Mouse (Mus musculus) lung, embryonic 14.5 days (tissue): ENCODE results near the gene Csrp1. TPM values are rescaled to one million over a fixed set of nuclear protein-coding genes. Genes with fewer than 3 reads are reported as not detected.

ENCODE experiments used
- ATAC-seq: fragments of 200-750 bp; cut with Nextera tagmentation; 2 replicates; pipeline ENCODE4 v1.8.0; 2017; ENCODE audit warnings: mild to moderate bottlenecking, moderate TSS enrichment, moderate library complexity; ENCODE audit not compliant: insufficient read depth
- DNase-seq: peaks from one replicate; pipeline ENCODE4 v3.0.0-alpha.2; 2015
- H3K27ac ChIP-seq: fragments of 300-500 bp; sonication (generic); 2 replicates; pipeline ENCODE4 v1.5.1; 2014; ENCODE audit warnings: low read depth, mild to moderate bottlenecking, moderate library complexity
- H3K27me3 ChIP-seq: fragments of 300-500 bp; sonication (generic); 2 replicates; pipeline ENCODE4 v1.6.1; 2014; ENCODE audit warnings: low read length, control low read depth; ENCODE audit not compliant: insufficient read depth
- H3K36me3 ChIP-seq: fragments of 300-500 bp; sonication (generic); 2 replicates; pipeline ENCODE4 v1.6.1; 2014; ENCODE audit warnings: control low read depth; ENCODE audit not compliant: insufficient read depth
- H3K4me1 ChIP-seq: fragments of 300-500 bp; sonication (generic); 2 replicates; pipeline ENCODE4 v1.6.1; 2014; ENCODE audit warnings: antibody characterized with exemption, control low read depth; ENCODE audit not compliant: insufficient read depth
- H3K4me2 ChIP-seq: fragments of 300-500 bp; sonication (generic); 2 replicates; pipeline ENCODE4 v1.6.1; 2014; ENCODE audit warnings: mild to moderate bottlenecking
- H3K4me3 ChIP-seq: fragments of 300-500 bp; sonication (generic); 2 replicates; pipeline ENCODE4 v1.5.1; 2014; ENCODE audit warnings: low read depth, low read length
- H3K9ac ChIP-seq: fragments of 300-500 bp; sonication (generic); 2 replicates; pipeline ENCODE4 v1.6.1; 2014
- H3K9me3 ChIP-seq: fragments of 300-500 bp; sonication (generic); 2 replicates; pipeline ENCODE4 v1.6.1; 2016; ENCODE audit warnings: low read depth, low read length, control low read depth
- CTCF ChIP-seq: IDR thresholded peaks from 2 replicates; pipeline ENCODE4 v1.5.1; 2016; ENCODE audit warnings: antibody characterized with exemption, low read depth
- WGBS: fragments of 180-500 bp; shearing (Covaris S2); extraction: QIAGEN DNeasy Blood & Tissue Kit; methylation state at CpG from one replicate; pipeline ENCODE4 v1.1.7; 2014; 5-methylcytosine and 5-hydroxymethylcytosine counted together
- polyA plus RNA-seq: library from polyadenylated mRNA; unstranded; fragments of >200 nt; fragmentation: Nextera tagmentation; extraction: Ambion mirVana; gene quantifications from 2 replicates; pipeline ENCODE4 v1.2.1, GENCODE M21; 2014

Gene Csrp1
- polyA plus RNA-seq, 1 experiment from 2014 or later: 297 TPM

DNA sequence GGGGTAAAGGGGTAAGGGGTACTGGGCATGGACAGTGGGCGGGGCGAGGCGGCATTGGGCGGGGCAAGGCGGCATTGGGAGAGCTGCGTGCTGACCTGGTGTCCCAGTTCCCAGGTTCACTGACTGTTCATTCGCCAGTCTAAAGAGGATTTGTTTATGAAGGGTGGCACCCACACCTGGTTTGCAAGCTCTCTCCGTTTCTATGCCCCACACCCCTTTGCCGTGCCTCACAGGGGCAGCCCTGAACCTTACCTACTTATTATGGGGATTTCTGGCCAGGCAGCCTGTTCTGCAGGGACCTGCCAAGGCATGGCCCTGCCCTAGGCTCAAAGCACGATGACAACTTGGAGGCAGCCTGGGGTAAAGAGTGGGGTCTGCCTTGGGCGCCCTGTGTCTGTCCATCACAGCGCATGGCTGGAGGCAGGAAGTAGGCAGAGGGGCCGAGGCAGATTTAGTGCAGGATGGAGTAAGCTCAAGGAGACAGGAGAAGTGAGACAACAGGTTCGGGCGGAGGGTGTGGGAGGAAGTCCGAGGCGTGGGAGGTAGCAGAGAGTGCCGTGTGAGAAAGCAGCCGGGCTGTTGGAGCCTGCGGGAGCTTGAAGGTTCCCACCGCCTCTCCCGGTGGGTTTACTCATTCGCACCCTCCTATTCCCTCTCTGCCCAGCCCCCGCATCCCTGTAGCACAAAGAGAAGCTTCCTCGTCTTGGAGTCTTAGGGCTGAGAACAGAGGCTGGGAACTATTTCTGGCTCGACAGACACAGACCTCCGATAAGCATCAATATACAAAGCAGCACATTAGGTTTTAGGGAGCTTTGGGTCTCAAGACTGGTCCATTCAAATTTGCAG is 73.7 kb downstream of the Csrp1 start:
- Histone ChIP-seq H3K4me3 (peak overlapping the region; percentile 22), H3K27ac (peak overlapping the region; percentile 63; the same call in 1 of the 2 replicates), H3K36me3 (no peaks in the 10 kb centered on the region), H3K4me2 (peak overlapping the region; percentile 59), H3K9me3 (no peaks in the 10 kb centered on the region), H3K27me3 (no peaks in the 10 kb centered on the region), H3K9ac (peak overlapping the region; percentile 27), H3K4me1 (peaks cover 17% of the 10 kb centered on the region)
- DNase-seq (peak; percentile 58), ATAC-seq (peak; percentile 58)
- no peak for TF ChIP-seq CTCF
- 12% methylated on average over 27 of the region's 27 CpGs for WGBS

DNA sequence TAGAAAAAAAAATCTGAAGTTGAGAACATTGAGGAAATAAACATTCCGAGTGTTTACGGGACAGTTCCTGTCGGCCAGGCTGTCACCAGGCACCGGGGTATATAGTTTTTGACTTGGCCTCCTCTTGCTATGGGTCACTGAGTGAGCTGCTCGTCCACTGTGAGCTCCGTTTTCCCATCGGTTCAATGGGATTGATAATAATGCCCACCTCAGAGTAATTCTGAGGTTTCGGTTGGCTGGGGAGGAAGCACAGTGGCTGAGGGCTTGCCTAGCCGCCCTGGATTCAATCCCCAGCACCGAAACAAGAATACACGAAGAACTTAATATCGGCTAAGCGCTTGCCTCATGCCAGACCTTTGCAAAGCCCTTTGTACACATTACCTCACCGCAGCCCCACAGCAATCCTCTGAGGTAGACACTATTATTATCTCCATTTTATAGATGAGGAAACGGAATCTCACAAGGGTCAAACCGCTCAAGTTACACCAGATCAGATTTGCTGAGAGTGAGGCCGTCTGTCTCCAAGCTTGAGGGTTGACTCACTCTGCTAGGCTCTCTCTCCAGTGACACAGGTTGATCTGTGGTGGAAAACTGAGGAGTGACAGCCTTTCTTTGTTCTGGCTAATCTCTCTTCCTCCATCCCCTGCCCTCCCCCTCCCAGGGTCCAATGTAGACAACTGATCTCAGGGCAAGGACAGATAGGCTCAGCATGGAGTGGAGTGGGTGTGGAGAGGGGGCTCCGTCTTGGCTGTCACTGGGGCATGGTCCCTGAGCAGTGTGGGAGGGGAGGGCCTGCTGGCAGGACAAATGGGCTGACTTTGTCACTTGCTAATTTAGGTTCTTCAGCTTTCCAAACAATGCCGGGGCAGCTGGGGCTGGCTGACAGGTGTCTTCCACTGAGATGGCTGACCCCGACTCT is 74.6 kb downstream of the Csrp1 start:
- peak; percentile 29; the same call in 1 of the 2 replicates for ATAC-seq
- H3K4me2 ChIP-seq: peak overlapping the region; percentile 59
- 15% methylated on average over 20 of the region's 20 CpGs for WGBS
- H3K4me1 ChIP-seq: peaks cover 17% of the 10 kb centered on the region
- peak; percentile 61 for DNase-seq
- H3K27me3 ChIP-seq: no peaks in the 10 kb centered on the region
- no peaks in the 10 kb centered on the region for H3K9me3 ChIP-seq
- peak overlapping the region; percentile 22; the same call in 1 of the 2 replicates for H3K4me3 ChIP-seq
- no peak for TF ChIP-seq CTCF
- peak overlapping the region; percentile 63; the same call in 1 of the 2 replicates for H3K27ac ChIP-seq
- H3K9ac ChIP-seq: peak overlapping the region; percentile 27; the same call in 1 of the 2 replicates
- H3K36me3 ChIP-seq: no peaks in the 10 kb centered on the region

DNA sequence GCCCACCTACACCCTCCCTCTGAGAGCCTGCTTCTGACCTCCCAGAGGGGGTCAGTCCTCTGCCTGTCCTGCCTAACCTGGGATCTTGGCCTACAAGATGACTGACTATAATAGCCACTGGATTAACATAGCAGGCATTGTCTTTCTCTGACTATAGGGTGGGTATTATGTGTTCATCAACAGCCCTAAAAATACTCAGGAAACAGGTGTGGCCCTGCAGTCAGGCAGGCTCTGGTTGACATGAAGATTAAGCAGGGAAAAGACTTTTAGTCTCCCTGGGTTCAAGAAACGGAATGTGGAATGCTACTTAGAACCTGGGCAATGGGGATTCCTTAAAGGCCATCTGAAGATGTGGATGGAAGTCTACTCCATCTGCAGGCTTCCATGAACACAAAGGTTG is 78.6 kb downstream of the Csrp1 start:
- Histone ChIP-seq H3K27ac (peak overlapping the region; percentile 13; the same call in 1 of the 2 replicates), H3K4me2 (no peak overlapping the region), H3K4me1 (peaks cover 31% of the 10 kb centered on the region), H3K9me3 (no peaks in the 10 kb centered on the region), H3K9ac (no peak overlapping the region), H3K27me3 (no peaks in the 10 kb centered on the region), H3K4me3 (no peak overlapping the region), H3K36me3 (no peaks in the 10 kb centered on the region)
- no peak for ATAC-seq
- no peak for TF ChIP-seq CTCF
- WGBS: 74% methylated on average over 1 of the region's 1 CpGs
- no peak for DNase-seq

DNA sequence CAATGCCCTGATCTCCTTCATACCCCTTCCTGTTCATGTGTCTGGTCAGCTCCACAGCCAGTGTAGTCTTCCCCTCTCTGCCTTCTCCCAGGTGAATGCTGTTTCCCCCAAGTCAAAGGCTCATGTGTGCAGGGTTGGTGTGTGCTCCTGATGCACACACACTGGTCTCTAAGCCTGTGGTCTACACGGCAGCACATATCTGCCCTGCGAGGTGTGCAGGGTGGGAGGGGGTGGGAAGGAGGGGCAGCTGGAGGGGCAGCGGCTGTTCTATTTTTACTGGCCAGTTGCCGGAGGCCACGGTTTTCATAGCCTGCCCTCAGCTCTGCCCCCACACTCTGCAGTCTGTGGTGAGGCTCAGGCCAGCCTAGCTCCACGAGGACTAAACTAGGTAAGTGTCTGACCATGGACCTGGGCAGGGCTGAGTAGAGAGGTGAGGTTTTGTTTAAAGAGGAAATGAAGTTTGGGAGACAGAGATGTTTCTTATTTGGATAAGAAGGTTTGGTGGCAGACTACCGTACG is 79.3 kb downstream of the Csrp1 start:
- peak overlapping the region; percentile 3; the same call in 1 of the 2 replicates for H3K4me3 ChIP-seq
- TF ChIP-seq CTCF: no peak
- no peaks in the 10 kb centered on the region for H3K9me3 ChIP-seq
- DNase-seq (no peak), ATAC-seq (no peak)
- H3K27me3 ChIP-seq: no peaks in the 10 kb centered on the region
- 33% methylated on average over 8 of the region's 8 CpGs for WGBS
- peak overlapping the region; percentile 80; the same call in 1 of the 2 replicates for H3K27ac ChIP-seq
- H3K36me3 ChIP-seq: no peaks in the 10 kb centered on the region
- H3K9ac ChIP-seq: no peak overlapping the region
- H3K4me1 ChIP-seq: peaks cover 27% of the 10 kb centered on the region
- H3K4me2 ChIP-seq: no peak overlapping the region

DNA sequence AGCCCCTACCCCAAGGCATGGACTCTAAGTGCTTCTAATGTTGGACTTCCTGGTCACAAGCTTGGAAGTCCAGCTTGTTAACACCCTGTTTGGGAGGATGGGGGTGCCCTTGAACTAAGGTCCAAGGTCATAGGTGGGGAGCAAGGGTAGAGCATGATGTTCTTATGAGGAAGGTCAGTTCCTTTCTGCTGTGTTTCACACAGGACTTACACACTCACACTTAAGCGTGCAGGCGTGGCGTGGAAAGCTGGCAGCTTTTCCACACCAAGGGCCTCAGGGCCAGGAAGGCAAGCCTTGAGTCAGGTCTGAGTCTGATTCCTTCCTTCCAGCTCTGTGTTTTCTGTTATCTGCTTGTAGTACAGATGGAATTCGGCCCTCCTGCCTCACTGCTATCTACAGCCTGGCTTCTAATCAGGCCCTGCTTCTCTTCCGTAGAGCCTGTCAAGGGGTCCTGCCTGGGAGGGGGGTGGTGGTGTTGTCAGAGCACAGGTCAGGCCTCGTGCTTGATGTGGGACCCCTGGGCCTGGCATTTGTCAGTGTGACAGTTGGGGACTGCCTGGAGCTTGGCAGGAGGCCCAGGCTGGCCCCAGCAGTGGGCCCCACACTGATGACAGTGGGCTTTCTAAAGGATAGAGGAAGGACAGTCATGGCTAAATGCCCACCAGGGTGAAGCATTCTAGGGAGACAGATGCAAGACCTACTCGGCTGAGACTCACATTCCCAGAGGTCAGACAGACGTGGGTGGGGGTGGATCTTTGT is 80.5 kb downstream of the Csrp1 start:
- Histone ChIP-seq H3K4me2 (peak overlapping the region; percentile 36; the same call in 1 of the 2 replicates), H3K9me3 (no peaks in the 10 kb centered on the region), H3K27ac (peak overlapping the region; percentile 80), H3K9ac (peak overlapping the region; percentile 20; the same call in 1 of the 2 replicates), H3K36me3 (no peaks in the 10 kb centered on the region), H3K4me1 (peaks cover 19% of the 10 kb centered on the region), H3K4me3 (peak overlapping the region; percentile 3; the same call in 1 of the 2 replicates), H3K27me3 (no peaks in the 10 kb centered on the region)
- TF ChIP-seq CTCF: no peak
- 25% methylated on average over 8 of the region's 8 CpGs for WGBS
- ATAC-seq: peak; percentile 84
- DNase-seq: peak; percentile 83

Other genes with a start within 250 kb of the Csrp1 start
- 19.6 and 21.7 TPM in 2 replicates for gene Nav1, start 112.8 kb upstream of the Csrp1 start, polyA plus RNA-seq
- 75.4 and 79.5 TPM in 2 replicates for gene Phlda3, start 46.1 kb downstream of the Csrp1 start, polyA plus RNA-seq
- gene Tnni1, start 59.4 kb downstream of the Csrp1 start, polyA plus RNA-seq: 11.4 and 63.9 TPM in 2 replicates
- 14.4 and 14.5 TPM in 2 replicates for gene Lad1, start 98.5 kb downstream of the Csrp1 start, polyA plus RNA-seq
- gene Tnnt2, start 116.3 kb downstream of the Csrp1 start, polyA plus RNA-seq: 6.0 and 57.2 TPM in 2 replicates
- 0.09 TPM in 1 of 2 replicates, not detected in the other for gene Pkp1, start 199.1 kb downstream of the Csrp1 start, polyA plus RNA-seq